Mouse (Mus musculus) testis, adult 10 weeks (tissue): ENCODE measurements around the gene Mrpl38. TPM values are rescaled to one million over a fixed set of nuclear protein-coding genes. Genes with fewer than 3 reads are reported as not detected.

Experiments
- polyA plus RNA-seq: library from polyadenylated mRNA; stranded (reverse); fragments of 350-450 nt; fragmentation: Illumina TruSeq; extraction: RNeasy Lipid Tissue Mini Kit (QIAGEN cat#74804); gene quantifications from one replicate; pipeline ENCODE4 v1.2.3, GENCODE M21; 2014; ENCODE audit warnings: low read depth, low replicate concordance

Gene Mrpl38
- 2.2 TPM for polyA plus RNA-seq

DNA sequence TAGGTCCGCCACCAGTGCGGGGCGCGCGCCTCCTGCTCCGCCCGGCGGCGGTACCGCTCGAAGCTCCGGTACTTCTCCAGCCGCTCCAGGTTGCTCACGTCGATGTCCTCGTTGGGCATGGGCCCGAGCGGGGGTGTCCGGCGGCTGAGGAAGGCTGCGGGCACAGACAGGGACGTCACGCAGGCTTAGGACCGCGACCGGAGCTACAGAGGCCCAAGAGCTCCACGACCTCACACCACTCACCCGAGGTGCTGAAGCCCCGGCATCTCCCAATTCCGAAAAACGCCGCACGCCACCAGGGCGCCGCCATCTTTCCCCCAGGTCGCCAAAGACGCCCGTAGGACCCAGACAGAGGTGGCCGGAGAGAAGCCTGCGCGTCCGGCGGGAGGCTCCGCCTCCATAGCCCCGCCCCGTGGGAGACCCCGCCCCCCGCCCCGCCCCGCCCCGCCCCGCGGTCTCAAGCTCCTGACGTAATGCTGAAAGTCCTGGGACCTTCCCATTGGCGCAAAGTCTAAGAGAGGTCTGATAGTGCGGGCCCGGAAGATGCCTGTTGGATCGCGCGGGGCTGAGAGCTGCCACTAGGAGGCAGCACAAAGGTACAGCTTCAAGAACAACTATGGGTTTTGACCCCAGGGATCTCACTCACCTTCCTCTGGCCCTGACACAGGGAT, at the start of gene Mrpl38:
TSS of gene Mrpl38 (minus strand) at position 401 of the 671 bp plus-strand sequence.

DNA sequence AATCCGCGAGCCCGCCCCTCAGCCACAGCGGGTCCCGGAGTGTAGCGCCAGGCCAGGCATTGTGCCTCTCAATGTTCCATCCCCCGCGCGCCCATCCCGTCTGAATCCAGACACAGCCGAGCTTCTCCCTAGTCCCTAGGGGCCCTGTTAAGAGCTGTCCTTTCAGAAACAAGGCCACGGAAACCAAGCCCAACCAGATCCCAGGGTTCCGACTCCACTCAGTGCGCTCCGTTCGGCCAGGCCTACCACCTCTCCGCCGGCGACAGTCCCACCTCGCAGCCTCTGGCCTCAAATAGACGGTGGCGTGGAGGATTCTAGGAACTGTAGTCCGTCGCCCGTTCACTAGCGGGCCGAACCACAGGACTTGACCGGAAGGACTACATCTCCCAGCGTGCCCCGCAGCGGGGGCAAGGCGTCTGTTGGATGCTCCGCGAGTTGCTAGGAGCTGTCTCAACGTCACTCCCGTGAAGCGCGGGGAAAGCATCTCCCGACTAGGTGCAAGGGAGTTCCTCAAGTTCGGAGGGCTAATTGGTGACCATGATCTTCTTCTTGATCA, 29.3 kb upstream of the Mrpl38 start, which contains the start of gene Fbf1:
TSS of gene Fbf1 (minus strand) at position 283 of the 556 bp plus-strand sequence.

DNA sequence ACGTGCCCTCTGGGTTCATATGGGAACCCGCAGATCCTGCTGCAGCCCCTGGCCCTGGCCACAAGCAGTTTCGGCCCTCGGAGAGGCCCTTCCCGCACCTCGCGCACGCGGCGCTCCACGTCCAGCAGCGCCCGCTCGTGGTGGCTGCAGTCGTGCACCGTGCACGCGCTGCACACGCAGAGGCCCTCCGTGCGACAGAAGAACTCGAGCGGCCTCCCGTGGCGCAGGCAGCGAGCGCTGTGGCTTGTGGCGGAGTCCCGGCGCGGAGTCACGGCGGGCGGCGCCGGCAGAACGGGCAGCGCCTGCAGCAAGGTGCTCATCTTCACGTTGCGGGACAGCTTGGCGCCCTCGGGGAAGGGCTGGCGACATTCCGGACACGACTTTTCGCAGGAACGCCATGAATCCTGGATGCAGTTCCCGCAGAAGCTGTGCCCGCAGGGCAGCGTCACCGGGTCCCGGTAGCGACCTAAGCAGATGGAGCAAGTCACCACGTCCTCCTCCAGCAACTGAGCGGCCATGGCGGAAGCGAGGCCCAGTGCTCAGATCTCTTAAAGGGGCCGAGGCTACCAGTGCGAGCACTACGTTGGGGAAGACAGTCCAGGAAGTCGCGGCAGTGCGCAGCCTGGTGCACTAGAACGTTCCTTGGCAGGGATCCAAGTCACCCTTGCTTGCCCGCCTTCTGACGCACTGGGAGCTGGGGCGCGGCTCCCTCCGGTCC, 8.0 kb downstream of the Mrpl38 start, which contains the start of gene Trim65:
TSS of gene Trim65 (minus strand) at position 641 of the 718 bp plus-strand sequence.

DNA sequence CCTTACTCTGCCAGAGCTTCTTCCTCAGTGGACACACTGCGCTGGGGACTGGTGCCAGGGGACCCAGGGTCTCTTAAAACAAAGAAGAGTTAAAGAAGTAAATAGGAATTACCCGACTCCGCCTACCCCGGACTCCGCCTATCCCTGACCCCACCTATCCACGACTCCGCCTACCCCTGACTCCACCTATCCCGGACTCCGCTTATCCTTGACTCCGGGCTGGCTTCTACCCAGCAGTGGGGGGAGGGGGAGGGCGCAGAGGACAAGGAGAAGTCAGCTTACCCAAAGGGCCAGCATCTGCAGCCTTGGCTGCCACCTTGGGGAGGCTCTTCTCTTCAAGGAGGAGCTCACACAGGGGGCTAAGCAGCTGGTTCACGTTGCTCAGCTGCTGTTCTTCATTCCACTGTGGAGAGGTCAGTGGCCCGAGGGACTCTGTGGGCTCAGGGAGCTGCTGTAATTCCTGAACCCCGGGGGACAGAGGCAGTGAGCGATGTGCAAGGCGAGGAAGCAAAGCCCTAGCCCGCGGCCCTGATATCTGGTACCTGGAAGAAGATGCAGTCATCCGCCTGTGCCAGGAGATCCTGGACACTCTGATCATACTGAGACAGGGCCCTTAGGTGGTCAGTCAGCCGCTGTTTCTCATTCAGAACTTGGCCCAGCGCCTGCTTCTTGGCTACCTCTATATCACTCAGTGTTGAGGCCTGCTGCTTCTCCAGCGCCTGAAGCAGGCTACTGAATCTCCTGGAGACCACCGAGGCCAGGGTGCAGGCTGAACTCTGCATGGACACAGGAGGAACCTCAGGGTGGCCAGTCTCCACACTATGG, 11.3 kb downstream of the Mrpl38 start, which contains the start of gene Trim47:
TSS of gene Trim47 (minus strand) at position 55 of the 825 bp plus-strand sequence.

DNA sequence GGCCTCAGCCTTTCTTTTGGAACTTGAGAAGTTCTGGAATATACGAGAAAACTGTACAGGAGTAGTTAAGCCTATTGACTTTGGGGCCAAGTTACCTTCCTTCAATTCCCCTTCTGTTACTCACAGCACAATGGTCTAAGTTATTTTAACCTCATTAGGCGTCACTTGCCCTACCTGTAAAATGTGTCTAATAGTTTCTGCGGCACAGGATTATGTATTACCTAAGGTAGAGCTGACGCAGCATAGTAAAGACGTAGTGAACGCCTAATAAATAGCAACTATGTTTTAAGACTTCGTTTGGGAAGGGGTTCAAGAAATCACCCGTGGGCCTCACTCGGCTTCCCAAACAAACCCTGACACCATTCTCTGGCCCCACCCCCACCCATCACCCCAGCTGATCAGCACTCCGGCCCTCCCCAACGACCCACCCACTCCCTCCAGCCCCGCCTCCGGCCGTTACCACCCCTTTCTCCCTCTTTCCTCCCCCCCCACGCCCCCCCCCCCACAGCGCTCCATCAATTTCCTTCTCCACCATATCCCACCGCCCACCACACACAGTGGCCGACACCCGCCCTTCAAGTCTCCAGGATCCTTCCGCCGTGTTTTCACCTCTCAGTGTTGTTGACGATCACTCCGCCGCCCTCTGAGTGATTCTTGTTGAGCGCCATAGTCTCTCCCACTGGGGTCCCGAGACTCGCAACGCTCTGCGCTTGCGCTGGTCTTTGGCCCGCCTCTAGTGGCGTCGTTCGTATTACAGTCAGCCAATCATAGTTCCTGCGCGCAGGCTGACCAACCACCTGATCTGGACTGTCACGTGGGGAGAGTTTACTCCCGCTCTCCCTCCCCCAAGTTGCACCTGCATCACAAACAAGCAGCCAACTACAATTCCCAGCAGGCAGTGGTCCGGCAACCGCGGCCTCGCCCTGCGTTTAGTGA, 52.1 kb downstream of the Mrpl38 start, which contains the start of gene Wbp2:
TSS of gene Wbp2 (minus strand) at position 738 of the 936 bp plus-strand sequence.

Other genes with a start within 250 kb of the Mrpl38 start
- gene Smim5, start 238.9 kb downstream of the Mrpl38 start, polyA plus RNA-seq = not detected
- gene Smim6, start 226.9 kb downstream of the Mrpl38 start, polyA plus RNA-seq = 5.2 TPM
- 8.4 TPM for gene Sap30bp, start 205.6 kb downstream of the Mrpl38 start, polyA plus RNA-seq
- 3.5 TPM for gene Recql5, start 205.4 kb downstream of the Mrpl38 start, polyA plus RNA-seq
- gene Itgb4, start 164.2 kb downstream of the Mrpl38 start, polyA plus RNA-seq = not detected
- not detected for gene Galk1, start 126.1 kb downstream of the Mrpl38 start, polyA plus RNA-seq
- gene H3f3b, start 110.9 kb downstream of the Mrpl38 start, polyA plus RNA-seq = 711 TPM
- 6.0 TPM for gene Unk, start 108.5 kb downstream of the Mrpl38 start, polyA plus RNA-seq
- gene Unc13d, start 60.9 kb downstream of the Mrpl38 start, polyA plus RNA-seq = 0.11 TPM
- 22.9 TPM for gene Wbp2, start 51.9 kb downstream of the Mrpl38 start, polyA plus RNA-seq
- gene Trim47, start 11.7 kb downstream of the Mrpl38 start, polyA plus RNA-seq = 0.36 TPM
- gene Trim65, start 7.7 kb downstream of the Mrpl38 start, polyA plus RNA-seq = 0.45 TPM
- 19.3 TPM for gene Fbf1, start 29.3 kb upstream of the Mrpl38 start, polyA plus RNA-seq
- gene Ten1, start 60.0 kb upstream of the Mrpl38 start, polyA plus RNA-seq = 1.5 TPM
- gene Acox1, start 60.2 kb upstream of the Mrpl38 start, polyA plus RNA-seq = 11.0 TPM
- gene Evpl, start 99.2 kb upstream of the Mrpl38 start, polyA plus RNA-seq = not detected
- gene Srp68, start 135.3 kb upstream of the Mrpl38 start, polyA plus RNA-seq = 10.5 TPM
- gene Galr2, start 142.1 kb upstream of the Mrpl38 start, polyA plus RNA-seq = not detected
- 16.2 TPM for gene Exoc7, start 168.4 kb upstream of the Mrpl38 start, polyA plus RNA-seq
- 0.76 TPM for gene Foxj1, start 196.5 kb upstream of the Mrpl38 start, polyA plus RNA-seq